Mouse (Mus musculus) gastrocnemius, adult 2 months (tissue): ENCODE data around the gene Lrrc25. TPM values are rescaled to one million over a fixed set of nuclear protein-coding genes. Genes with fewer than 3 reads are reported as not detected.

Experiments used
- DNase-seq: peaks from one replicate; pipeline ENCODE4 v3.0.0; 2022
- H3K27ac ChIP-seq: fragments of 200-600 bp; 2 replicates; pipeline ENCODE4 v1.8.1; 2022; ENCODE audit warnings: mild to moderate bottlenecking
- H3K4me3 ChIP-seq: fragments of 200-600 bp; 2 replicates; pipeline ENCODE4 v1.8.1; 2022; ENCODE audit warnings: mild to moderate bottlenecking, moderate library complexity
- CTCF ChIP-seq: fragments of 200-600 bp; IDR thresholded peaks from 2 replicates; pipeline ENCODE4 v1.8.1; 2022; ENCODE audit warnings: antibody characterized with exemption, mild to moderate bottlenecking, moderate library complexity
- intact Hi-C: fragments of 180-260 bp; cut with DNase I; formaldehyde crosslinking; loops from one replicate; pipeline ENCODE4 v1.15.1; 2025
- total RNA-seq, 2 experiments: library from RNA; stranded (reverse); gene quantifications; 2 replicates each; pipeline ENCODE4 v1.2.3; 2021

Lrrc25 gene
- total RNA-seq, 2 experiments from 2014 or later, result 0.42 to 0.48 TPM

- DNase-seq, result no peak
- no peak for TF ChIP-seq CTCF
- intact Hi-C loops, result no loop called here
- Histone ChIP-seq H3K4me3 (no peak overlapping the region), H3K27ac (peak overlapping the region; percentile 35; the same call in 1 of the 2 replicates)
Measured at GRCm38 (mm10) chr8:70646775-70647174, 30.8 kb downstream of the Lrrc25 start.

- no peak for DNase-seq
- intact Hi-C loops, result no loop called here
- H3K27ac ChIP-seq, result peak overlapping the region; percentile 16; the same call in 1 of the 2 replicates
- TF ChIP-seq CTCF, result no peak
- H3K4me3 ChIP-seq, result no peak overlapping the region
Measured at GRCm38 (mm10) chr8:70647343-70648163, 31.6 kb downstream of the Lrrc25 start.

- no peak for DNase-seq
- Histone ChIP-seq H3K4me3 (no peak overlapping the region), H3K27ac (peak overlapping the region; percentile 16; the same call in 1 of the 2 replicates)
- TF ChIP-seq CTCF, result no peak
- intact Hi-C loops, result no loop called here
Measured at GRCm38 (mm10) chr8:70648164-70648442, 32.1 kb downstream of the Lrrc25 start.

- intact Hi-C loops, result no loop called here
- Histone ChIP-seq H3K4me3 (no peak overlapping the region), H3K27ac (peak overlapping the region; percentile 75)
- DNase-seq, result no peak
- no peak for TF ChIP-seq CTCF
Measured at GRCm38 (mm10) chr8:70648921-70649320, 33.0 kb downstream of the Lrrc25 start.

GRCm38 (mm10) chr8:70649324-70649723, 33.4 kb downstream of the Lrrc25 start:
- intact Hi-C loops, result no loop called here
- H3K27ac ChIP-seq, result peak overlapping the region; percentile 75
- TF ChIP-seq CTCF, result no peak
- DNase-seq, result peak; percentile 80
- no peak overlapping the region for H3K4me3 ChIP-seq

- no peak for TF ChIP-seq CTCF
- H3K4me3 ChIP-seq, result no peak overlapping the region
- no peak for DNase-seq
- peak overlapping the region; percentile 50; the same call in 1 of the 2 replicates for H3K27ac ChIP-seq
- intact Hi-C loops, result loop anchor here (5.0 kb wide), 1 partner anchor 38 kb away; no protein-coding TSS in a partner anchor
Measured at GRCm38 (mm10) chr8:70650351-70650750, 34.4 kb downstream of the Lrrc25 start.

- peak; percentile 96 for TF ChIP-seq CTCF
- peak; percentile 66 for DNase-seq
- H3K27ac ChIP-seq, result no peak overlapping the region
- no peak overlapping the region for H3K4me3 ChIP-seq
- intact Hi-C loops, result loop anchor here (1.0 to 5.0 kb wide), 2 partner anchors 23 to 41 kb away; no protein-coding TSS in a partner anchor
Measured at GRCm38 (mm10) chr8:70653226-70653625, 37.3 kb downstream of the Lrrc25 start.

- no peak for TF ChIP-seq CTCF
- intact Hi-C loops, result loop anchor here (5.0 kb wide), 1 partner anchor 42 kb away; no protein-coding TSS in a partner anchor
- no peak for DNase-seq
- H3K4me3 ChIP-seq, result no peak overlapping the region
- no peak overlapping the region for H3K27ac ChIP-seq
Measured at GRCm38 (mm10) chr8:70654121-70654520, 38.2 kb downstream of the Lrrc25 start.

GRCm38 (mm10) chr8:70655469-70655868, 39.5 kb downstream of the Lrrc25 start:
- no peak overlapping the region for H3K27ac ChIP-seq
- intact Hi-C loops, result loop anchor here (5.0 kb wide), 1 partner anchor 33 kb away; no protein-coding TSS in a partner anchor
- no peak for DNase-seq
- no peak overlapping the region for H3K4me3 ChIP-seq
- TF ChIP-seq CTCF, result no peak

GRCm38 (mm10) chr8:70656193-70656790, 40.3 kb downstream of the Lrrc25 start:
- Histone ChIP-seq H3K4me3 (no peak overlapping the region), H3K27ac (no peak overlapping the region)
- TF ChIP-seq CTCF, result no peak
- DNase-seq, result no peak
- intact Hi-C loops, result loop anchor here (5.0 kb wide), 1 partner anchor 34 kb away; no protein-coding TSS in a partner anchor

- H3K4me3 ChIP-seq, result no peak overlapping the region
- no peak overlapping the region for H3K27ac ChIP-seq
- no peak for TF ChIP-seq CTCF
- no peak for DNase-seq
- intact Hi-C loops, result loop anchor here (5.0 kb wide), 1 partner anchor 35 kb away; no protein-coding TSS in a partner anchor
Measured at GRCm38 (mm10) chr8:70657214-70657613, 41.3 kb downstream of the Lrrc25 start.

- TF ChIP-seq CTCF, result no peak
- Histone ChIP-seq H3K4me3 (no peak overlapping the region), H3K27ac (no peak overlapping the region)
- DNase-seq, result no peak
- intact Hi-C loops, result loop anchor here (5.0 kb wide), 1 partner anchor 35 kb away; no protein-coding TSS in a partner anchor
Measured at GRCm38 (mm10) chr8:70657739-70658138, 41.8 kb downstream of the Lrrc25 start.
